Mouse (Mus musculus): ENCODE measurements at regions not wholly inside any gene's neighbourhood (a gene's known extent, or its start where the extent isn't known, plus 50 kb on each side); places are given as distances from the start of the nearest gene placed in this dataset.
A peak's percentile ranks its signal among the peaks of the same experiment; 100 is the strongest.
"Not testable (repeated sequence)": the region's sequence is repeated elsewhere in the genome, so short reads cannot be mapped to it uniquely, and the experiment has no call there.

GRCm38 (mm10) chr15:37101419-37101818 lies 93.8 kb upstream of the Zfp706 start:
- no peak for DNase-seq (ENCODE audit: low spot score in 2 of 2)

- no peak for DNase-seq (ENCODE audit: low spot score in 2 of 2)
Measured at GRCm38 (mm10) chr15:37100767-37101288, 93.3 kb upstream of the Zfp706 start.

DNA sequence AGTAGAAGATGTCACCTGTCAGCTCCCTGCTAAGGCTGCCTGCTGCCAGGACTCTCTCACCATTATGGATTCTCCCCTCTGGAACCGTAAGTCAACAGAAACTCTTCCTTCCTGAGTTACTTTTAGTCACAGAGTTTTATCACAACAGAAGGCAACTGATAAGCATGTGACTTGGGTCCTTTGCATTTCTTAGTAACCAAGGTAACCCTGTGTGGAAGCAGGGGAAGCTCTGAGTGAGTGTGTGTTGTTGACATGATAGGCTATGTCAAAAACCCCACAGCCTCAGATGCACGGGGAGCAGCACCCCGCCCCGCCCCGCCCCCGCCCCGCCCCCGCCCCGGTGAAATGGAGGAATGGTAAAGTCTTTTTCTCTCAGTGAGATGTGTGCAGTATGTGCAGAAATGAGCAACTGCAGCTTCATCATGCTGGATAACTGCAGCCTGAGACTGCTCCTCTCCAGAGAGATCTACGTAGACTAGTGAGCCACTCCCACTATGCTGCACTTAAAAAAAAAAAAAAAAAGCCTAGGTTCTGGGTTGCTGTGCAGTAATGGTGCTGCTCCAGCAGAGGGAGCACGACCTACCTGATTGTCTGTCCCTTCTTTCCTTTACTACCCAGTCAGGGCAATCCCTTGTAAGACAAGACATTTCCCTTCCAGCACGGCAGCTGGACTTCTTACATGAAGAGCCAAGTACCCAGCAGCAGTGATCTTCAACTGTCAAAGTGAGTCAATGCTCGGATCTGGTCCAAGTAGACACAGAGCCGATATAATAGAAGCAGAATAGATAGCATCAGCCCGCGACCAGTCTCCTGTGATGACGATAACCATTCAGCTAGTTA lies 92.6 kb upstream of the Zfp706 start:
- DNase-seq (ENCODE audit: low spot score in 2 of 2) = peak; percentile 66 to 73

- DNase-seq (ENCODE audit: low spot score in 2 of 2) = no peak
Measured at GRCm38 (mm10) chr15:37099176-37099575, 91.6 kb upstream of the Zfp706 start.

GRCm38 (mm10) chr15:37097426-37097825 lies 89.9 kb upstream of the Zfp706 start:
- DNase-seq (ENCODE audit: low spot score in 2 of 2) = no peak

- not testable (repeated sequence) for DNase-seq (ENCODE audit: low spot score in 2 of 2)
Measured at GRCm38 (mm10) chr15:37091171-37091570, 83.6 kb upstream of the Zfp706 start.

DNA sequence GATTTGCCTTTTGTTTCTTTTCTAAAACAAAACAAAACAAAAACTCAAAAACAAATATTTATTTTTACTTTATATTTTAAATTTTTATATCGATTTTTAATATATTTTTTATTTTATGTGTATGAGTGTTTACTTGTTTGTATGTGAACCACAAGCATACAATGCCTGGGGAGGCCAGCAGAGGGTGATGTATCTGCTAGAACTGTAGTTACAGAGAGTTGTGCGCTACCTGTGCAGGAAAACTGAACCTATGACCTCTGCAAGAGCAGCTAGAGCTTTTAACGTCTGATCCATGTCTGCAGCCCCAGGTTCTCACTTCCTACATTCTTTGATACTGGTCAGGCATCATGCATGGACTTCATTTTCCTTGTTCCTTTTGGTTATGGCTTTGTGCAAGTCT lies 76.2 kb upstream of the Zfp706 start:
- DNase-seq (ENCODE audit: low spot score in 2 of 2) = peak in 1 of 2 experiments; percentile 1

- DNase-seq (ENCODE audit: low spot score in 2 of 2) = no peak
Measured at GRCm38 (mm10) chr15:37081836-37082235, 74.3 kb upstream of the Zfp706 start.

- no peak for DNase-seq (ENCODE audit: low spot score in 2 of 2)
Measured at GRCm38 (mm10) chr15:37080931-37081330, 73.4 kb upstream of the Zfp706 start.

DNA sequence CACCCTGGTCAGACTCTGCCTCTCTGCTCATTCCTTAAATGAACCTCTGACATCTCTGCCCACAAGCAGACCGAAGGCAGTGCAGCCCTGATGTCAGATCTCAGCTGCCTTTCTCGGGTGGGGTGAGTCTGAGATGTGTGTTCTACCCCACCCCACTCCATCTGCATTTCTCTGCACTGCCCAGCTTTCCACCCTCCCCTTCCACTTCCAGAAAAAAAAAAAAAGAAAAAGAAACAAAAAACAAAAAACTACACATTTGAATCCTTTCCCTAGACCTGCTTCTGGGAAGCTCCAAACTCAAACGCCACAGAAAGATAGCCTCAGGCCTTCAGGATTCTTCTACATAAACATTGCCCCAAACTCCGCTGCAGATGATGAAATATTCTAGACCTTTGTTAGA lies 72.8 kb upstream of the Zfp706 start:
- DNase-seq (ENCODE audit: low spot score in 2 of 2) = peak in 1 of 2 experiments; percentile 1

- DNase-seq (ENCODE audit: low spot score in 2 of 2) = not testable (repeated sequence)
Measured at GRCm38 (mm10) chr15:37074207-37074606, 66.6 kb upstream of the Zfp706 start.

DNA sequence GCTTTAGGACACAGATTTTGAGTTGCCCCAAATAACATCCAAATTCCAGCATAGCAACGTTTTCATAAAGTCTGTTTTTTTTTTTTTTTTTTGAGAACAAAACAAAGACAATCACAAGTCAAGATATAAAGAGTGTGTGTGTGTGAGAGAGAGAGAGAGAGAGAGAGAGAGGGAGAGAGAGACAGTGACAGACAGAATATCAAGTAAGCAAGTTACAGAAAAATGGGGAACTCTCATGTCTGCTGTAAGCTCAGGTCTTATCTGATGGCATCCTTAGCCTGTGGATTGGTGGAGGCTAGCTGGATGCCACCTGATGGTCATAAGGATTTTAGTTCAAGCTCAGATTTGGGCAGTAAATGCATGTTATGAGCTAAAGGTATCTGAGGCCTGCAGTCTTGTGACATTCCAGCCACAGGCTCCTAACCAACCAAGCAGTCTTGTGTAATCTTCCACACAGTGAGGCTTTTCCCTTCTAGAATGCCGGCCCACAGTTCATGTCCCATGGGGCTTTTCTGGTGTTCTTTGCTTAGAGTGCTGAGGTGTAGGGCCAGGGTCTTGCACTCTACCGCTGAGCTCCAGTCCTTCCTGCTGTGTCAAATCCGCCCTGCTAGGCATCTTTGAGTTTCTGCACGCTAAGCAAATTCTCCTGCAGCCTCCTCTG lies 64.8 kb upstream of the Zfp706 start:
- no peak for DNase-seq (ENCODE audit: low spot score in 2 of 2)

- DNase-seq (ENCODE audit: low spot score in 2 of 2) = no peak
Measured at GRCm38 (mm10) chr15:37070188-37070587, 62.6 kb upstream of the Zfp706 start.

GRCm38 (mm10) chr15:37067326-37067725 lies 59.8 kb upstream of the Zfp706 start:
- DNase-seq (ENCODE audit: low spot score in 2 of 2) = peak in 1 of 2 experiments; percentile 2

DNA sequence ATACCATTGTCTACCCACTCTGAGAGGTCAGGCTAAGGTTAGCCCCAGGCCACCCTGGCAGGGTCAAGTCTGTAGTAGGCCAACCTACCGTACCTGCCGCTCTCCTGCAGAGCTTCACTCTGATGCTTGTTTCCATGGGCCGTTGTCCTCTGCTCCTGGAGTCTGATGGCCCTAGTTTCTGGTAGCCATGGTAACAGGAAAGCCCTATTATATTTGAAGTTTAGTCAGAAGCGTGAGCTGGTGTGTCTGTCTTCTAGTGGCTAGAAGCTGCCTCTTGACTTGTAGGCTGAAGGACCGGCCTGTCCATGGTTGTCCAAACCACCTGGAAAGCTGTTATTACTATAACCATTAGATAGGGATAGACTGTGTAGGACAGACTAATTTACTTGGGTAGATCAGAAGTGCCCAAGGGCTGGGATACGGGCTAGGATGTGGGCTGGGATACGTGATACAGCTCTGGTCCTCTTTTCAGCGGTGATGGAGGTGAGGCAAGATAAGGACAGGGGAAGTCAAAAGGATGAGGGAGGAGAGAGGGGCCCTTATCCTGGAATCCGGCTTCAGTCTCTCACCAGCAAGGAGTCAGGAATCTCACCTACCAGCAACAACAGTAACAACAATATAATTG lies 58.5 kb upstream of the Zfp706 start:
- DNase-seq (ENCODE audit: low spot score in 2 of 2) = peak in 1 of 2 experiments; percentile 2

DNA sequence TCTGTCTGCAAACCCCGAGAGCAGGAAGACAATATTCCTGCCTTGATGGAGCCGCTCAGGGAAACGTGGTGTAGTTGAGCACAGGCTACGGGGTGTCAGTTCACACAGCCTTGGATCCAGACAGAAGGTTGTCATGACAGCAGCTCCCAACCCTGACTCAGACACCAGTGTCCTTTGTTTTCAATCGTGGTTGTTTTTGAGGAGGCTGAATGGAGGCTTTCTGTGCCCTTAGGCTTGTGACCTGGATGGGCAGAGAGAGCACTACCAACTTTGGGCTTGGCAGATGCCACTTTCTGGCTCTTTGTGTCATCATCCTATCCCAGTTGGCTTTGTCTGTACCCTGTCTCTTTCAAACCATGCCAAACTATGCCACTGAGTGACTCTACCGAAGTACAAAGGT lies 57.8 kb upstream of the Zfp706 start:
- peak in 1 of 2 experiments; percentile 10 for DNase-seq (ENCODE audit: low spot score in 2 of 2)

- peak in 1 of 2 experiments; percentile 2 for DNase-seq (ENCODE audit: low spot score in 2 of 2)
Measured at GRCm38 (mm10) chr15:37063781-37064383, 56.3 kb upstream of the Zfp706 start.

DNA sequence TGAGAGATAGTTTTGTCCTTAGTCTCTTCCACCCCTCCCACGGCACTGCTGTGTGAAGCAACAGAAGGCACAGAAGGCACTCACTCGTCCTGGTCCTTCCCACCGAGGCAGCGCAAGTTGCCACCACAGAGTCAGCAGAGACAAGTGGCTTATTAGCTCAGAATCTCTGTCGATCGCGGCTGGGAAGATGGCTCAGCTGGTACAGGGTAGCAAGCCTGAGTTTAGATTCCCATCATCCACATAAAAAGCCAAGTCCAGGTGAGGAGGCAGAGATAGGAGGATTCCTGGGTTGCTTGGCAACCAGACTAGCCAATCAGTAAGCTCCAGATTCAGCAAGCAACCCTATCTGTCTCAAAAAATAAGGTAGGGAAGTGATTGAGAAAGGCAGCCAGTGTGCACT lies 55.0 kb upstream of the Zfp706 start:
- peak; percentile 62 to 64 for DNase-seq (ENCODE audit: low spot score in 2 of 2)

DNA sequence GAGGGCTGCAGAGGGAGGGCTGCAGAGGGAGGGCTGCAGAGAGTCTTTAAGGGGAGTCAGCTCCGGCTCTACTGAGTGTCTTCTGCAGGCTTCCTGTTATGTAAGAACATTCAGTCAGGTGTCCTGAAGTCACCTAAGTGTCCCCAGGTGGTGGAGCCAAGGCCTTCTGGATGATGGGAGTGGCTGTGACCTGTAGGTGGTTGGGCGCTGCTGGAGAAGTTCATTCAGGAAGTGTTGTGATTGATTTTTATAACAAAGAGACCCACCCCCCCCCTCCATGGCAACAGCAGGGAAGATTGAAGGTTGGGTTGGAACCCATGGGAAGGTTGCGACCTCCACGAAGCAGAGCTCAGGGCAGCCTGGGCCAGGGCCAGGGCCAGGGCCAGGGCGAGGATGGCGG lies 53.9 kb upstream of the Zfp706 start:
- peak in 1 of 2 experiments; percentile 2 for DNase-seq (ENCODE audit: low spot score in 2 of 2)

GRCm38 (mm10) chr15:37060831-37061230 lies 53.3 kb upstream of the Zfp706 start:
- DNase-seq (ENCODE audit: low spot score in 2 of 2) = peak in 1 of 2 experiments; percentile 0

All from right cerebral cortex, adult 2 months (tissue).